Mouse (Mus musculus): Measurements from ENCODE around the gene Ubqln4.
"Not testable (repeated sequence)": the region's sequence is repeated elsewhere in the genome, so short reads cannot be mapped to it uniquely, and the experiment has no call there.

Ubqln4 gene

GRCm38 (mm10) chr3:88566116-88566515 is 12.6 kb downstream of the Ubqln4 start:
- DNase-seq (ENCODE audit: low read depth): no peak

- no peak for DNase-seq (ENCODE audit: low read depth)
Measured at GRCm38 (mm10) chr3:88566536-88567061, 13.0 kb downstream of the Ubqln4 start.

GRCm38 (mm10) chr3:88567892-88568291 is 14.3 kb downstream of the Ubqln4 start:
- no peak for DNase-seq (ENCODE audit: low read depth)

- DNase-seq (ENCODE audit: low read depth): no peak
Measured at GRCm38 (mm10) chr3:88568615-88569014, 15.1 kb downstream of the Ubqln4 start.

GRCm38 (mm10) chr3:88569093-88569492 is 15.5 kb downstream of the Ubqln4 start:
- no peak for DNase-seq (ENCODE audit: low read depth)

- no peak for DNase-seq (ENCODE audit: low read depth)
Measured at GRCm38 (mm10) chr3:88569694-88570093, 16.1 kb downstream of the Ubqln4 start.

- DNase-seq (ENCODE audit: low read depth): no peak
Measured at GRCm38 (mm10) chr3:88570341-88570740, 16.8 kb downstream of the Ubqln4 start.

- DNase-seq (ENCODE audit: low read depth): no peak
Measured at GRCm38 (mm10) chr3:88571856-88572255, 18.3 kb downstream of the Ubqln4 start.

- no peak for DNase-seq (ENCODE audit: low read depth)
Measured at GRCm38 (mm10) chr3:88572835-88573234, 19.3 kb downstream of the Ubqln4 start.

- DNase-seq (ENCODE audit: low read depth): no peak
Measured at GRCm38 (mm10) chr3:88573810-88574209, 20.3 kb downstream of the Ubqln4 start.

GRCm38 (mm10) chr3:88575540-88575939 is 22.0 kb downstream of the Ubqln4 start, which contains the start of gene Ssr2:
Ssr2 (plus strand) TSS chr3:88575876.
- DNase-seq (ENCODE audit: low read depth): no peak

- DNase-seq (ENCODE audit: low read depth): not testable (repeated sequence)
Measured at GRCm38 (mm10) chr3:88577846-88578245, 24.3 kb downstream of the Ubqln4 start.

- no peak for DNase-seq (ENCODE audit: low read depth)
Measured at GRCm38 (mm10) chr3:88578498-88579424, 25.2 kb downstream of the Ubqln4 start.

- DNase-seq (ENCODE audit: low read depth): peak; percentile 79
Measured at GRCm38 (mm10) chr3:88579454-88580117, 26.0 kb downstream of the Ubqln4 start.

GRCm38 (mm10) chr3:88585769-88586168 is 32.2 kb downstream of the Ubqln4 start:
- DNase-seq (ENCODE audit: low read depth): no peak

GRCm38 (mm10) chr3:88586640-88587039 is 33.1 kb downstream of the Ubqln4 start:
- DNase-seq (ENCODE audit: low read depth): no peak

- no peak for DNase-seq (ENCODE audit: low read depth)
Measured at GRCm38 (mm10) chr3:88590246-88590645, 36.7 kb downstream of the Ubqln4 start.

GRCm38 (mm10) chr3:88591044-88591443 is 37.5 kb downstream of the Ubqln4 start:
- no peak for DNase-seq (ENCODE audit: low read depth)

- DNase-seq (ENCODE audit: low read depth): peak; percentile 90
Measured at GRCm38 (mm10) chr3:88591950-88592731, 38.6 kb downstream of the Ubqln4 start.

- DNase-seq (ENCODE audit: low read depth): peak; percentile 61
Measured at GRCm38 (mm10) chr3:88592942-88593576, 39.5 kb downstream of the Ubqln4 start.

- DNase-seq (ENCODE audit: low read depth): no peak
Measured at GRCm38 (mm10) chr3:88593893-88594580, 40.5 kb downstream of the Ubqln4 start.
